19 mouse cellular contexts compared by ENCODE assay signal in the genomic region with DNA sequence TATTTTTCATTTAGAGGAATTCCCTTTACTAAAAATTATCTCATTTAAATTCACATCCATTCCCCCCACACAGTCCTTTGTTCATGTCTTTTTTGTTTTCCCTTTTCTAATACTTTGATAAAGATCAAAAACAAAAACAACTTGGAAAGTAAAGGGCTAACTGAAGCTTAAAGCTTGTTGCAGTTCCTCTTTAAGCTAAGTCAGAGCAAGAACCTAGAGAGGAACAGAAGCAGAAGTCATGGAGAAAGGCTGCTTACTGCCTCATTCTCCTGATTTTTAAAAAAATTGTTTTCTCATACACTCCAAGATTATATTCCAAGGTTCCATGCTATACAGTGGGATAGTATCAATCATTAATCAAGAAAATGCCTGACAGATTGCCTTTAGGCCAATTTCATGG.
"Had no signal": no experiment of that assay in that cellular context is flagged by ENCODE, and none has a peak within 500 bp of the region (broad histone marks: within the 10 kb centered on the region; RNA-seq: fewer than 3 reads in every experiment).

No protein-coding gene starts in this region.

- H3K36me3 ChIP-seq: midbrain, embryonic 10.5 days; midbrain, embryonic 12.5 days; neural tube, embryonic 13.5 days; neural tube, embryonic 15.5 days had no signal

- H3K27ac ChIP-seq: midbrain, embryonic 10.5 days; midbrain, embryonic 12.5 days; neural tube, embryonic 13.5 days; neural tube, embryonic 15.5 days had no signal

- H3K9ac ChIP-seq: lung, embryonic 14.5 days; midbrain, embryonic 12.5 days; neural tube, embryonic 13.5 days; neural tube, embryonic 15.5 days had no signal

- DNase-seq: lung, adult 18-20 months; lung, embryonic 14.5 days; lung, postnatal 10 days; lung, postnatal 4 days; midbrain, embryonic 14.5 days; retina, postnatal 1 day; right cerebral cortex, adult 18-20 months; right cerebral cortex, postnatal 25 days; right cerebral cortex, postnatal 4 days; spleen, adult 18-20 months; thymus, adult 18-20 months; thymus, postnatal 14 days; thymus, postnatal 36 days had no signal

- H3K4me2 ChIP-seq: lung, embryonic 14.5 days; midbrain, embryonic 12.5 days; neural tube, embryonic 13.5 days; neural tube, embryonic 15.5 days had no signal

- ATAC-seq: midbrain, embryonic 16.5 days had no signal

- H3K27me3 ChIP-seq: midbrain, embryonic 12.5 days; neural tube, embryonic 13.5 days; neural tube, embryonic 15.5 days had no signal

- H3K4me3 ChIP-seq: midbrain, embryonic 10.5 days; midbrain, embryonic 12.5 days; myocyte; neural tube, embryonic 13.5 days; neural tube, embryonic 15.5 days had no signal

- H3K9me3 ChIP-seq: midbrain, embryonic 10.5 days; midbrain, embryonic 12.5 days; neural tube, embryonic 13.5 days; neural tube, embryonic 15.5 days had no signal

- H3K4me1 ChIP-seq: midbrain, embryonic 10.5 days; midbrain, embryonic 12.5 days; neural tube, embryonic 13.5 days; neural tube, embryonic 15.5 days had no signal
